Mouse (Mus musculus): ENCODE results near the gene Rtn1. TPM values are rescaled to one million over a fixed set of nuclear protein-coding genes. Genes with fewer than 3 reads are reported as not detected.
"Not testable (repeated sequence)": the region's sequence is repeated elsewhere in the genome, so short reads cannot be mapped to it uniquely, and the experiment has no call there.

Gene Rtn1
- polyA plus RNA-seq, 1 experiment, result 4.1 TPM

DNA sequence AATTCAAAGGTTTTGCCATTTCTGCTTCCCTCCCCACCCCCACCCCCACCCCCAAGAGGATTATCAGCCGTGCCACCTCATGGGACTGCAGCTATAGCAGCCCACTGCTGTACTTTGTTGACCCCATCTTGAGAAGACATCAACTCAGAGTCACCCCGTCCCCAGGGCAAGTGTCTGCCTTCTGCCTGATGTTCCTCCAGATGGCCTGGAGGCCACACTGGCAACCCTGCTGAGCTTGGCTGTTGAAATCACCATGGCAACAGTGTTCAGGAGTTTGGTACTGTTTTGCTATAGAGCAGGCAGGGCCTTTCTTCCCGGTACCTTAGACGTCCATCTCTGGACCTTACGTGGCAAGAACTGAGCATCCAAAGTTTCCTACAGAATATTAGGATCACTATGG is 103.9 kb downstream of the Rtn1 start:
- 77% methylated on average over 5 of the region's 5 CpGs for WGBS
- H3K27ac ChIP-seq (ENCODE audit: insufficient read depth, low read depth, low read length), result no peak overlapping the region
- H3K36me3 ChIP-seq (ENCODE audit: control insufficient read depth, insufficient read depth, low read length), result no peaks in the 10 kb centered on the region
- no peaks in the 10 kb centered on the region for H3K4me1 ChIP-seq (ENCODE audit: control insufficient read depth, insufficient read depth, insufficient read length, low read length)
- no peaks in the 10 kb centered on the region for H3K27me3 ChIP-seq (ENCODE audit: control insufficient read depth, insufficient read depth, low read length)
- TF ChIP-seq CTCF (IDR thresholded peaks at IDR 0.05; ENCODE audit: extremely low read depth, insufficient read length, insufficient replicate concordance, low read depth, low read length) (no peak), POLR2A (IDR thresholded peaks at IDR 0.05; ENCODE audit: low read depth, low read length) (no peak)
- no peak overlapping the region for H3K4me3 ChIP-seq (ENCODE audit: low read depth, low read length)

DNA sequence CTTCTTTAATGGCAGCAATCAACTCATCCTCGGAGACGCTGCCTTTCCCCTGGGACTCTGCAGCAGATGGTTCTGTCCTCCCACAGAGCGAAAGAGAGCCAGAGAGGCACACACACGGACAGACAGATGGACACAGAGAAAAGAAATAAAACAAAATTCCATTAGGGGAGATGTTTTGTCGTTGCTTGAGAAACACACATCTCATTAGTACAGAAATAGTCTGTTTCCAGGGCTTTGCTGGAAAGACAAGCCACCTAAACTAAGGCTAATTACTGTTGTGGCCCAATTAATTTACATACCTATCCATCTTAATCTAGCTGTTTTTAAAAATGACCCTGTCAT is 104.5 kb downstream of the Rtn1 start:
- Histone ChIP-seq H3K4me3 (ENCODE audit: low read depth, low read length) (no peak overlapping the region), H3K36me3 (ENCODE audit: control insufficient read depth, insufficient read depth, low read length) (no peaks in the 10 kb centered on the region), H3K4me1 (ENCODE audit: control insufficient read depth, insufficient read depth, insufficient read length, low read length) (no peaks in the 10 kb centered on the region), H3K27ac (ENCODE audit: insufficient read depth, low read depth, low read length) (no peak overlapping the region), H3K27me3 (ENCODE audit: control insufficient read depth, insufficient read depth, low read length) (no peaks in the 10 kb centered on the region)
- TF ChIP-seq POLR2A (IDR thresholded peaks at IDR 0.05; ENCODE audit: low read depth, low read length) (no peak), CTCF (IDR thresholded peaks at IDR 0.05; ENCODE audit: extremely low read depth, insufficient read length, insufficient replicate concordance, low read depth, low read length) (no peak)
- 85% methylated on average over 5 of the region's 5 CpGs for WGBS

- no peak overlapping the region for H3K4me3 ChIP-seq (ENCODE audit: low read depth, low read length)
- H3K27ac ChIP-seq (ENCODE audit: insufficient read depth, low read depth, low read length), result no peak overlapping the region
- WGBS, result 79% methylated on average over 37 of the region's 37 CpGs
- H3K27me3 ChIP-seq (ENCODE audit: control insufficient read depth, insufficient read depth, low read length), result no peaks in the 10 kb centered on the region
- H3K36me3 ChIP-seq (ENCODE audit: control insufficient read depth, insufficient read depth, low read length), result no peaks in the 10 kb centered on the region
- TF ChIP-seq CTCF (IDR thresholded peaks at IDR 0.05; ENCODE audit: extremely low read depth, insufficient read length, insufficient replicate concordance, low read depth, low read length), result no peak
- no peak for TF ChIP-seq POLR2A (IDR thresholded peaks at IDR 0.05; ENCODE audit: low read depth, low read length)
- H3K4me1 ChIP-seq (ENCODE audit: control insufficient read depth, insufficient read depth, insufficient read length, low read length), result no peaks in the 10 kb centered on the region
Measured at GRCm38 (mm10) chr12:72303624-72304346, 105.1 kb downstream of the Rtn1 start.

GRCm38 (mm10) chr12:72301431-72301830 is 107.4 kb downstream of the Rtn1 start:
- Histone ChIP-seq H3K27me3 (ENCODE audit: control insufficient read depth, insufficient read depth, low read length) (no peaks in the 10 kb centered on the region), H3K4me1 (ENCODE audit: control insufficient read depth, insufficient read depth, insufficient read length, low read length) (no peaks in the 10 kb centered on the region), H3K36me3 (ENCODE audit: control insufficient read depth, insufficient read depth, low read length) (no peaks in the 10 kb centered on the region), H3K27ac (ENCODE audit: insufficient read depth, low read depth, low read length) (no peak overlapping the region), H3K4me3 (ENCODE audit: low read depth, low read length) (no peak overlapping the region)
- TF ChIP-seq CTCF (IDR thresholded peaks at IDR 0.05; ENCODE audit: extremely low read depth, insufficient read length, insufficient replicate concordance, low read depth, low read length) (no peak), POLR2A (IDR thresholded peaks at IDR 0.05; ENCODE audit: low read depth, low read length) (no peak)
- 77% methylated on average over 8 of the region's 8 CpGs for WGBS

DNA sequence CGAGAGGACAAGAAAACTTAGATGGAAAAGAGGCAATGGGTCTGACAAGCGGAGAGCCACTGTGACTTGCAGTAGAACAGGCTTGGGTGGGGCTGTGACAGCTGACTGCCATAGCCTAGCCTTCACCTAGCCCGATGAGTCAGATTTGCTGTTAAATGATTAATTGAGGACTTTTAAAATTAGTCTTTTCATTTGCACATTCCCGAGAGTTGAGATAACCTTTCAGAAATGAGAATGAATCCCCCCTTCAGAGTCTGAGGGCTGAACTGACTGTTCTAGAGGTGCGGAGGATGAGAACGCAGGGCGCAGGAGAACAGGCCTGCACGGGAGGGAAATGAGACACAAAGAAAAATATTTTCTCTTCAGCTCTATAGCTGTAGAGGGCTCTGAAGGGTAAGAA is 107.9 kb downstream of the Rtn1 start:
- Histone ChIP-seq H3K36me3 (ENCODE audit: control insufficient read depth, insufficient read depth, low read length) (no peaks in the 10 kb centered on the region), H3K27ac (ENCODE audit: insufficient read depth, low read depth, low read length) (no peak overlapping the region), H3K4me1 (ENCODE audit: control insufficient read depth, insufficient read depth, insufficient read length, low read length) (no peaks in the 10 kb centered on the region), H3K4me3 (ENCODE audit: low read depth, low read length) (no peak overlapping the region), H3K27me3 (ENCODE audit: control insufficient read depth, insufficient read depth, low read length) (no peaks in the 10 kb centered on the region)
- no peak for TF ChIP-seq CTCF (IDR thresholded peaks at IDR 0.05; ENCODE audit: extremely low read depth, insufficient read length, insufficient replicate concordance, low read depth, low read length)
- no peak for TF ChIP-seq POLR2A (IDR thresholded peaks at IDR 0.05; ENCODE audit: low read depth, low read length)
- 52% methylated on average over 8 of the region's 8 CpGs for whole genome bisulfite sequencing

GRCm38 (mm10) chr12:72298222-72298621 is 110.6 kb downstream of the Rtn1 start:
- H3K27me3 ChIP-seq (ENCODE audit: control insufficient read depth, insufficient read depth, low read length), result no peaks in the 10 kb centered on the region
- TF ChIP-seq POLR2A (IDR thresholded peaks at IDR 0.05; ENCODE audit: low read depth, low read length) (no peak), CTCF (IDR thresholded peaks at IDR 0.05; ENCODE audit: extremely low read depth, insufficient read length, insufficient replicate concordance, low read depth, low read length) (no peak)

GRCm38 (mm10) chr12:72296552-72296951 is 112.3 kb downstream of the Rtn1 start:
- no peak overlapping the region for H3K27ac ChIP-seq (ENCODE audit: insufficient read depth, low read depth, low read length)
- TF ChIP-seq CTCF (IDR thresholded peaks at IDR 0.05; ENCODE audit: extremely low read depth, insufficient read length, insufficient replicate concordance, low read depth, low read length) (no peak), POLR2A (IDR thresholded peaks at IDR 0.05; ENCODE audit: low read depth, low read length) (no peak)
- no peaks in the 10 kb centered on the region for H3K36me3 ChIP-seq (ENCODE audit: control insufficient read depth, insufficient read depth, low read length)
- no peaks in the 10 kb centered on the region for H3K4me1 ChIP-seq (ENCODE audit: control insufficient read depth, insufficient read depth, insufficient read length, low read length)
- WGBS, result 86% methylated on average over 5 of the region's 5 CpGs
- H3K4me3 ChIP-seq (ENCODE audit: low read depth, low read length), result no peak overlapping the region
- H3K27me3 ChIP-seq (ENCODE audit: control insufficient read depth, insufficient read depth, low read length), result no peaks in the 10 kb centered on the region

More at GRCm38 (mm10) chr12:72298222-72298621, 110.6 kb downstream of the Rtn1 start:
- H3K27ac ChIP-seq (ENCODE audit: insufficient read depth, low read depth, low read length), result no peak overlapping the region
- H3K4me3 ChIP-seq (ENCODE audit: low read depth, low read length), result no peak overlapping the region
- 75% methylated on average over 7 of the region's 7 CpGs for WGBS
- no peaks in the 10 kb centered on the region for H3K4me1 ChIP-seq (ENCODE audit: control insufficient read depth, insufficient read depth, insufficient read length, low read length)
- no peaks in the 10 kb centered on the region for H3K36me3 ChIP-seq (ENCODE audit: control insufficient read depth, insufficient read depth, low read length)

- not testable (repeated sequence) for H3K4me3 ChIP-seq (ENCODE audit: low read depth, low read length); H3K27ac ChIP-seq (ENCODE audit: insufficient read depth, low read depth, low read length); H3K27me3 ChIP-seq (ENCODE audit: control insufficient read depth, insufficient read depth, low read length); H3K4me1 ChIP-seq (ENCODE audit: control insufficient read depth, insufficient read depth, insufficient read length, low read length); H3K36me3 ChIP-seq (ENCODE audit: control insufficient read depth, insufficient read depth, low read length)
- 94% methylated on average over 3 of the region's 3 CpGs for WGBS
Measured at GRCm38 (mm10) chr12:72293185-72293584, 115.7 kb downstream of the Rtn1 start.

All from small intestine, adult 2 months (tissue).